Mouse (Mus musculus): ENCODE measurements at regions not wholly inside any gene's neighbourhood (a gene's known extent, or its start where the extent isn't known, plus 50 kb on each side); places are given as distances from the start of the nearest gene placed in this dataset.

GRCm38 (mm10) chr1:193572827-193573226, 202.7 kb upstream of the Camk1g start:
- H3K4me1 ChIP-seq (replicated peaks; ENCODE audit: control insufficient read depth, insufficient read depth, low read length) = no peaks in the 10 kb centered on the region
- no peak overlapping the region for H3K4me2 ChIP-seq (replicated peaks; ENCODE audit: low read depth)
- no peak overlapping the region for H3K27ac ChIP-seq (ENCODE audit: low read depth, low read length)
- TF ChIP-seq CTCF (IDR thresholded peaks at IDR 0.05; ENCODE audit: low read depth) = no peak
- H3K9me3 ChIP-seq (ENCODE audit: control insufficient read depth) = no peaks in the 10 kb centered on the region
- H3K36me3 ChIP-seq (ENCODE audit: control insufficient read depth, insufficient read depth) = no peaks in the 10 kb centered on the region
- ATAC-seq = no peak
- no peak overlapping the region for H3K4me3 ChIP-seq (ENCODE audit: low read depth, low read length)
- H3K9ac ChIP-seq (ENCODE audit: low read depth, low read length) = no peak overlapping the region
- 79% methylated on average over 2 of the region's 2 CpGs for WGBS
- H3K27me3 ChIP-seq (replicated peaks; ENCODE audit: control insufficient read depth, insufficient read depth, low read length) = no peaks in the 10 kb centered on the region

- no peaks in the 10 kb centered on the region for H3K27me3 ChIP-seq (replicated peaks; ENCODE audit: control insufficient read depth, insufficient read depth, low read length)
- H3K9me3 ChIP-seq (ENCODE audit: control insufficient read depth) = no peaks in the 10 kb centered on the region
- H3K9ac ChIP-seq (ENCODE audit: low read depth, low read length) = no peak overlapping the region
- no peaks in the 10 kb centered on the region for H3K36me3 ChIP-seq (ENCODE audit: control insufficient read depth, insufficient read depth)
- no peaks in the 10 kb centered on the region for H3K4me1 ChIP-seq (replicated peaks; ENCODE audit: control insufficient read depth, insufficient read depth, low read length)
- H3K4me3 ChIP-seq (ENCODE audit: low read depth, low read length) = no peak overlapping the region
- 87% methylated on average over 3 of the region's 3 CpGs for WGBS
- no peak for TF ChIP-seq CTCF (IDR thresholded peaks at IDR 0.05; ENCODE audit: low read depth)
- H3K27ac ChIP-seq (ENCODE audit: low read depth, low read length) = no peak overlapping the region
- no peak for ATAC-seq
- H3K4me2 ChIP-seq (replicated peaks; ENCODE audit: low read depth) = no peak overlapping the region
Measured at GRCm38 (mm10) chr1:193572411-193572810, 202.3 kb upstream of the Camk1g start.

GRCm38 (mm10) chr1:193571088-193571487, 201.0 kb upstream of the Camk1g start:
- Histone ChIP-seq H3K9ac (ENCODE audit: low read depth, low read length) (no peak overlapping the region), H3K9me3 (ENCODE audit: control insufficient read depth) (no peaks in the 10 kb centered on the region), H3K4me3 (ENCODE audit: low read depth, low read length) (no peak overlapping the region), H3K4me2 (replicated peaks; ENCODE audit: low read depth) (no peak overlapping the region), H3K4me1 (replicated peaks; ENCODE audit: control insufficient read depth, insufficient read depth, low read length) (no peaks in the 10 kb centered on the region), H3K36me3 (ENCODE audit: control insufficient read depth, insufficient read depth) (no peaks in the 10 kb centered on the region), H3K27ac (ENCODE audit: low read depth, low read length) (no peak overlapping the region), H3K27me3 (replicated peaks; ENCODE audit: control insufficient read depth, insufficient read depth, low read length) (no peaks in the 10 kb centered on the region)
- ATAC-seq = no peak
- TF ChIP-seq CTCF (IDR thresholded peaks at IDR 0.05; ENCODE audit: low read depth) = no peak

GRCm38 (mm10) chr1:193568586-193569174, 198.6 kb upstream of the Camk1g start:
- Histone ChIP-seq H3K4me2 (replicated peaks; ENCODE audit: low read depth) (no peak overlapping the region), H3K4me3 (ENCODE audit: low read depth, low read length) (no peak overlapping the region), H3K27ac (ENCODE audit: low read depth, low read length) (no peak overlapping the region), H3K27me3 (replicated peaks; ENCODE audit: control insufficient read depth, insufficient read depth, low read length) (no peaks in the 10 kb centered on the region), H3K4me1 (replicated peaks; ENCODE audit: control insufficient read depth, insufficient read depth, low read length) (no peaks in the 10 kb centered on the region), H3K9me3 (ENCODE audit: control insufficient read depth) (no peaks in the 10 kb centered on the region), H3K36me3 (ENCODE audit: control insufficient read depth, insufficient read depth) (no peaks in the 10 kb centered on the region), H3K9ac (ENCODE audit: low read depth, low read length) (no peak overlapping the region)
- whole genome bisulfite sequencing = 44% methylated on average over 4 of the region's 4 CpGs
- TF ChIP-seq CTCF (IDR thresholded peaks at IDR 0.05; ENCODE audit: low read depth) = no peak
- ATAC-seq = no peak

GRCm38 (mm10) chr1:193567217-193567616, 197.1 kb upstream of the Camk1g start:
- H3K27ac ChIP-seq (ENCODE audit: low read depth, low read length) = no peak overlapping the region
- H3K4me2 ChIP-seq (replicated peaks; ENCODE audit: low read depth) = no peak overlapping the region

GRCm38 (mm10) chr1:193564225-193564624, 194.1 kb upstream of the Camk1g start:
- Histone ChIP-seq H3K4me1 (replicated peaks; ENCODE audit: control insufficient read depth, insufficient read depth, low read length) (no peaks in the 10 kb centered on the region), H3K4me3 (ENCODE audit: low read depth, low read length) (no peak overlapping the region), H3K36me3 (ENCODE audit: control insufficient read depth, insufficient read depth) (no peaks in the 10 kb centered on the region), H3K27ac (ENCODE audit: low read depth, low read length) (no peak overlapping the region), H3K4me2 (replicated peaks; ENCODE audit: low read depth) (no peak overlapping the region), H3K27me3 (replicated peaks; ENCODE audit: control insufficient read depth, insufficient read depth, low read length) (no peaks in the 10 kb centered on the region), H3K9ac (ENCODE audit: low read depth, low read length) (no peak overlapping the region), H3K9me3 (ENCODE audit: control insufficient read depth) (no peaks in the 10 kb centered on the region)
- WGBS = 68% methylated on average over 3 of the region's 3 CpGs
- no peak for ATAC-seq
- TF ChIP-seq CTCF (IDR thresholded peaks at IDR 0.05; ENCODE audit: low read depth) = no peak

More at GRCm38 (mm10) chr1:193567217-193567616, 197.1 kb upstream of the Camk1g start:
- WGBS = 43% methylated on average over 1 of the region's 1 CpGs
- H3K9ac ChIP-seq (ENCODE audit: low read depth, low read length) = no peak overlapping the region
- no peaks in the 10 kb centered on the region for H3K9me3 ChIP-seq (ENCODE audit: control insufficient read depth)
- no peak for TF ChIP-seq CTCF (IDR thresholded peaks at IDR 0.05; ENCODE audit: low read depth)
- H3K4me3 ChIP-seq (ENCODE audit: low read depth, low read length) = no peak overlapping the region
- no peaks in the 10 kb centered on the region for H3K36me3 ChIP-seq (ENCODE audit: control insufficient read depth, insufficient read depth)
- H3K27me3 ChIP-seq (replicated peaks; ENCODE audit: control insufficient read depth, insufficient read depth, low read length) = no peaks in the 10 kb centered on the region
- ATAC-seq = no peak
- no peaks in the 10 kb centered on the region for H3K4me1 ChIP-seq (replicated peaks; ENCODE audit: control insufficient read depth, insufficient read depth, low read length)

GRCm38 (mm10) chr1:193562242-193562641, 192.1 kb upstream of the Camk1g start:
- Histone ChIP-seq H3K4me3 (ENCODE audit: low read depth, low read length) (no peak overlapping the region), H3K4me1 (replicated peaks; ENCODE audit: control insufficient read depth, insufficient read depth, low read length) (no peaks in the 10 kb centered on the region), H3K4me2 (replicated peaks; ENCODE audit: low read depth) (no peak overlapping the region), H3K27me3 (replicated peaks; ENCODE audit: control insufficient read depth, insufficient read depth, low read length) (no peaks in the 10 kb centered on the region), H3K27ac (ENCODE audit: low read depth, low read length) (no peak overlapping the region), H3K36me3 (ENCODE audit: control insufficient read depth, insufficient read depth) (no peaks in the 10 kb centered on the region), H3K9ac (ENCODE audit: low read depth, low read length) (no peak overlapping the region), H3K9me3 (ENCODE audit: control insufficient read depth) (no peaks in the 10 kb centered on the region)
- ATAC-seq = no peak
- 88% methylated on average over 2 of the region's 2 CpGs for WGBS
- TF ChIP-seq CTCF (IDR thresholded peaks at IDR 0.05; ENCODE audit: low read depth) = no peak

All from intestine, postnatal 0 days (tissue).